Mouse (Mus musculus): ENCODE results near the gene Pla2g4d. TPM values are rescaled to one million over a fixed set of nuclear protein-coding genes. Genes with fewer than 3 reads are reported as not detected.

Gene Pla2g4d
- polyA plus RNA-seq, 1 experiment from 2014 or later, result 0.11 TPM

- ATAC-seq (ENCODE audit: insufficient number of reproducible peaks, low FRiP score, low TSS enrichment, low read depth) (no peak), DNase-seq (ENCODE audit: low spot score) (no peak)
- no peak overlapping the region for H3K9ac ChIP-seq (ENCODE audit: low read length)
- H3K36me3 ChIP-seq (ENCODE audit: control insufficient read depth, insufficient read depth, low read length), result no peaks in the 10 kb centered on the region
- WGBS, result 80% methylated on average over 4 of the region's 4 CpGs
- H3K9me3 ChIP-seq (ENCODE audit: control insufficient read depth, low read length), result no peaks in the 10 kb centered on the region
- no peaks in the 10 kb centered on the region for H3K27me3 ChIP-seq (ENCODE audit: control insufficient read depth, insufficient read depth, low read length)
- H3K4me2 ChIP-seq (ENCODE audit: low read depth, severe bottlenecking), result no peak overlapping the region
- H3K27ac ChIP-seq (replicated peaks; ENCODE audit: low read depth, low read length), result no peak overlapping the region
- H3K4me3 ChIP-seq (ENCODE audit: low read depth, low read length), result no peak overlapping the region
- H3K4me1 ChIP-seq (ENCODE audit: control insufficient read depth, insufficient read depth, low read length), result no peaks in the 10 kb centered on the region
These were observed 10.9 kb upstream of the Pla2g4d start for GRCm38 (mm10) chr2:120299866-120300265.

- Histone ChIP-seq H3K27me3 (ENCODE audit: control insufficient read depth, insufficient read depth, low read length) (no peaks in the 10 kb centered on the region), H3K4me3 (ENCODE audit: low read depth, low read length) (no peak overlapping the region), H3K9ac (ENCODE audit: low read length) (no peak overlapping the region), H3K9me3 (ENCODE audit: control insufficient read depth, low read length) (no peaks in the 10 kb centered on the region), H3K36me3 (ENCODE audit: control insufficient read depth, insufficient read depth, low read length) (no peaks in the 10 kb centered on the region), H3K4me2 (ENCODE audit: low read depth, severe bottlenecking) (no peak overlapping the region), H3K27ac (replicated peaks; ENCODE audit: low read depth, low read length) (no peak overlapping the region), H3K4me1 (ENCODE audit: control insufficient read depth, insufficient read depth, low read length) (no peaks in the 10 kb centered on the region)
- ATAC-seq (ENCODE audit: insufficient number of reproducible peaks, low FRiP score, low TSS enrichment, low read depth) (no peak), DNase-seq (ENCODE audit: low spot score) (no peak)
- WGBS, result 20% methylated on average over 2 of the region's 2 CpGs
These were observed 7.2 kb upstream of the Pla2g4d start for GRCm38 (mm10) chr2:120296160-120296559.

- no peak overlapping the region for H3K4me3 ChIP-seq (ENCODE audit: low read depth, low read length)
- H3K27me3 ChIP-seq (ENCODE audit: control insufficient read depth, insufficient read depth, low read length), result no peaks in the 10 kb centered on the region
- H3K4me2 ChIP-seq (ENCODE audit: low read depth, severe bottlenecking), result no peak overlapping the region
- no peaks in the 10 kb centered on the region for H3K36me3 ChIP-seq (ENCODE audit: control insufficient read depth, insufficient read depth, low read length)
- no peak overlapping the region for H3K27ac ChIP-seq (replicated peaks; ENCODE audit: low read depth, low read length)
- H3K9me3 ChIP-seq (ENCODE audit: control insufficient read depth, low read length), result no peaks in the 10 kb centered on the region
- DNase-seq (ENCODE audit: low spot score) (no peak), ATAC-seq (ENCODE audit: insufficient number of reproducible peaks, low FRiP score, low TSS enrichment, low read depth) (no peak)
- no peak overlapping the region for H3K9ac ChIP-seq (ENCODE audit: low read length)
- H3K4me1 ChIP-seq (ENCODE audit: control insufficient read depth, insufficient read depth, low read length), result no peaks in the 10 kb centered on the region
- 92% methylated on average over 8 of the region's 9 CpGs for WGBS
These were observed 2.6 kb upstream of the Pla2g4d start for GRCm38 (mm10) chr2:120291471-120292078.

GRCm38 (mm10) chr2:120288401-120288800 lies 596 bp downstream of the Pla2g4d start:
- Histone ChIP-seq H3K27ac (replicated peaks; ENCODE audit: low read depth, low read length) (no peak overlapping the region), H3K9me3 (ENCODE audit: control insufficient read depth, low read length) (no peaks in the 10 kb centered on the region), H3K36me3 (ENCODE audit: control insufficient read depth, insufficient read depth, low read length) (no peaks in the 10 kb centered on the region), H3K27me3 (ENCODE audit: control insufficient read depth, insufficient read depth, low read length) (no peaks in the 10 kb centered on the region), H3K4me2 (ENCODE audit: low read depth, severe bottlenecking) (no peak overlapping the region), H3K4me3 (ENCODE audit: low read depth, low read length) (no peak overlapping the region), H3K4me1 (ENCODE audit: control insufficient read depth, insufficient read depth, low read length) (no peaks in the 10 kb centered on the region), H3K9ac (ENCODE audit: low read length) (no peak overlapping the region)
- WGBS, result 84% methylated on average over 3 of the region's 3 CpGs
- ATAC-seq (ENCODE audit: insufficient number of reproducible peaks, low FRiP score, low TSS enrichment, low read depth), result no peak
- DNase-seq (ENCODE audit: low spot score), result no peak

GRCm38 (mm10) chr2:120285639-120286038 lies 3.4 kb downstream of the Pla2g4d start:
- Histone ChIP-seq H3K27ac (replicated peaks; ENCODE audit: low read depth, low read length) (no peak overlapping the region), H3K36me3 (ENCODE audit: control insufficient read depth, insufficient read depth, low read length) (no peaks in the 10 kb centered on the region)

GRCm38 (mm10) chr2:120284705-120285104 lies 4.3 kb downstream of the Pla2g4d start:
- no peak overlapping the region for H3K27ac ChIP-seq (replicated peaks; ENCODE audit: low read depth, low read length)

More at GRCm38 (mm10) chr2:120285639-120286038, 3.4 kb downstream of the Pla2g4d start:
- no peak overlapping the region for H3K9ac ChIP-seq (ENCODE audit: low read length)
- DNase-seq (ENCODE audit: low spot score) (no peak), ATAC-seq (ENCODE audit: insufficient number of reproducible peaks, low FRiP score, low TSS enrichment, low read depth) (no peak)
- H3K4me1 ChIP-seq (ENCODE audit: control insufficient read depth, insufficient read depth, low read length), result no peaks in the 10 kb centered on the region
- no peak overlapping the region for H3K4me2 ChIP-seq (ENCODE audit: low read depth, severe bottlenecking)
- no peaks in the 10 kb centered on the region for H3K27me3 ChIP-seq (ENCODE audit: control insufficient read depth, insufficient read depth, low read length)
- H3K9me3 ChIP-seq (ENCODE audit: control insufficient read depth, low read length), result no peaks in the 10 kb centered on the region
- no peak overlapping the region for H3K4me3 ChIP-seq (ENCODE audit: low read depth, low read length)
- 71% methylated on average over 4 of the region's 4 CpGs for WGBS

GRCm38 (mm10) chr2:120284094-120284493 lies 4.9 kb downstream of the Pla2g4d start:
- WGBS, result 79% methylated on average over 5 of the region's 5 CpGs

More at GRCm38 (mm10) chr2:120284705-120285104, 4.3 kb downstream of the Pla2g4d start:
- Histone ChIP-seq H3K27me3 (ENCODE audit: control insufficient read depth, insufficient read depth, low read length) (no peaks in the 10 kb centered on the region), H3K4me1 (ENCODE audit: control insufficient read depth, insufficient read depth, low read length) (no peaks in the 10 kb centered on the region), H3K4me2 (ENCODE audit: low read depth, severe bottlenecking) (no peak overlapping the region), H3K9me3 (ENCODE audit: control insufficient read depth, low read length) (no peaks in the 10 kb centered on the region), H3K4me3 (ENCODE audit: low read depth, low read length) (no peak overlapping the region), H3K9ac (ENCODE audit: low read length) (no peak overlapping the region), H3K36me3 (ENCODE audit: control insufficient read depth, insufficient read depth, low read length) (no peaks in the 10 kb centered on the region)
- no peak for ATAC-seq (ENCODE audit: insufficient number of reproducible peaks, low FRiP score, low TSS enrichment, low read depth)
- no peak for DNase-seq (ENCODE audit: low spot score)

GRCm38 (mm10) chr2:120283550-120283949 lies 5.4 kb downstream of the Pla2g4d start:
- WGBS, result 49% methylated on average over 6 of the region's 6 CpGs
- Histone ChIP-seq H3K4me2 (ENCODE audit: low read depth, severe bottlenecking) (no peak overlapping the region), H3K9ac (ENCODE audit: low read length) (no peak overlapping the region), H3K4me3 (ENCODE audit: low read depth, low read length) (no peak overlapping the region), H3K4me1 (ENCODE audit: control insufficient read depth, insufficient read depth, low read length) (no peaks in the 10 kb centered on the region), H3K27me3 (ENCODE audit: control insufficient read depth, insufficient read depth, low read length) (no peaks in the 10 kb centered on the region), H3K9me3 (ENCODE audit: control insufficient read depth, low read length) (no peaks in the 10 kb centered on the region), H3K36me3 (ENCODE audit: control insufficient read depth, insufficient read depth, low read length) (no peaks in the 10 kb centered on the region), H3K27ac (replicated peaks; ENCODE audit: low read depth, low read length) (no peak overlapping the region; the same call in 1 of the 2 replicates)
- ATAC-seq (ENCODE audit: insufficient number of reproducible peaks, low FRiP score, low TSS enrichment, low read depth), result no peak
- no peak for DNase-seq (ENCODE audit: low spot score)

More at GRCm38 (mm10) chr2:120284094-120284493, 4.9 kb downstream of the Pla2g4d start:
- Histone ChIP-seq H3K4me3 (ENCODE audit: low read depth, low read length) (no peak overlapping the region), H3K4me1 (ENCODE audit: control insufficient read depth, insufficient read depth, low read length) (no peaks in the 10 kb centered on the region), H3K9me3 (ENCODE audit: control insufficient read depth, low read length) (no peaks in the 10 kb centered on the region), H3K27me3 (ENCODE audit: control insufficient read depth, insufficient read depth, low read length) (no peaks in the 10 kb centered on the region), H3K9ac (ENCODE audit: low read length) (no peak overlapping the region), H3K36me3 (ENCODE audit: control insufficient read depth, insufficient read depth, low read length) (no peaks in the 10 kb centered on the region), H3K27ac (replicated peaks; ENCODE audit: low read depth, low read length) (no peak overlapping the region), H3K4me2 (ENCODE audit: low read depth, severe bottlenecking) (no peak overlapping the region)
- no peak for ATAC-seq (ENCODE audit: insufficient number of reproducible peaks, low FRiP score, low TSS enrichment, low read depth)
- DNase-seq (ENCODE audit: low spot score), result no peak

- Histone ChIP-seq H3K9me3 (ENCODE audit: control insufficient read depth, low read length) (no peaks in the 10 kb centered on the region), H3K27ac (replicated peaks; ENCODE audit: low read depth, low read length) (no peak overlapping the region), H3K4me1 (ENCODE audit: control insufficient read depth, insufficient read depth, low read length) (no peaks in the 10 kb centered on the region), H3K4me2 (ENCODE audit: low read depth, severe bottlenecking) (no peak overlapping the region), H3K36me3 (ENCODE audit: control insufficient read depth, insufficient read depth, low read length) (no peaks in the 10 kb centered on the region), H3K9ac (ENCODE audit: low read length) (no peak overlapping the region), H3K27me3 (ENCODE audit: control insufficient read depth, insufficient read depth, low read length) (no peaks in the 10 kb centered on the region), H3K4me3 (ENCODE audit: low read depth, low read length) (no peak overlapping the region)
- DNase-seq (ENCODE audit: low spot score) (no peak), ATAC-seq (ENCODE audit: insufficient number of reproducible peaks, low FRiP score, low TSS enrichment, low read depth) (no peak)
- WGBS, result 66% methylated on average over 3 of the region's 3 CpGs
These were observed 7.8 kb downstream of the Pla2g4d start for GRCm38 (mm10) chr2:120281221-120281620.
